Mouse (Mus musculus) megakaryocyte-erythroid progenitor cell, adult 5-6 weeks (primary cell): Measurements from ENCODE around the gene Ugt1a6b. TPM values are rescaled to one million over a fixed set of nuclear protein-coding genes. Genes with fewer than 3 reads are reported as not detected.

ENCODE experiments used
- ATAC-seq: replicated peaks from 2 replicates; pipeline ENCODE4 v1.8.0; 2016; ENCODE audit warnings: mild to moderate bottlenecking, inconsistent platforms; ENCODE audit not compliant: severe bottlenecking, poor library complexity, low FRiP score, low TSS enrichment
- total RNA-seq, 2 experiments: library from RNA; stranded (forward) in 1 of 2; stranded (reverse) in 1 of 2; fragments of 200-1000, 215-1000 nt in 1 of 2; fragments of >200 nt in 1 of 2; fragmentation: Nextera tagmentation in 1 of 2; gene quantifications; 2 replicates each; pipeline ENCODE4 v1.2.3; 2014 to 2017

Ugt1a6b gene
- total RNA-seq, 2 experiments from 2014 or later, result 0.83 TPM; not detected in 1

- no peak for ATAC-seq
These were observed 76.6 kb downstream of the Ugt1a6b start for GRCm38 (mm10) chr1:88179657-88180056.

GRCm38 (mm10) chr1:88186325-88186935 is 83.4 kb downstream of the Ugt1a6b start:
- no peak for ATAC-seq

GRCm38 (mm10) chr1:88192136-88192535 is 89.1 kb downstream of the Ugt1a6b start:
- no peak for ATAC-seq

- no peak for ATAC-seq
These were observed 92.6 kb downstream of the Ugt1a6b start for GRCm38 (mm10) chr1:88195687-88196086.

GRCm38 (mm10) chr1:88197443-88197842 is 94.4 kb downstream of the Ugt1a6b start:
- ATAC-seq, result no peak

- 0 out of 2 replicates have a peak, but pooled peaks have one; percentile 44 for ATAC-seq
These were observed 96.9 kb downstream of the Ugt1a6b start for GRCm38 (mm10) chr1:88199996-88200395.

- ATAC-seq, result no peak
These were observed 97.4 kb downstream of the Ugt1a6b start, which contains the start of gene Ugt1a2 for GRCm38 (mm10) chr1:88200456-88200855. Gene Ugt1a2 (plus strand): TSS chr1:88200601.

GRCm38 (mm10) chr1:88205294-88205922 is 102.4 kb downstream of the Ugt1a6b start, which contains the start of gene Dnajb3:
Gene Dnajb3 (minus strand): TSS chr1:88205782.
- ATAC-seq, result peak; percentile 60

- ATAC-seq, result peak; percentile 87
These were observed 103.9 kb downstream of the Ugt1a6b start for GRCm38 (mm10) chr1:88206843-88207479.

GRCm38 (mm10) chr1:88211812-88212211 is 108.8 kb downstream of the Ugt1a6b start, which contains the start of gene Ugt1a1:
Gene Ugt1a1 (plus strand): TSS chr1:88211959.
- peak; percentile 16; the same call in 1 of the 2 replicates for ATAC-seq

GRCm38 (mm10) chr1:88212341-88213045 is 109.4 kb downstream of the Ugt1a6b start:
- no peak for ATAC-seq

- no peak for ATAC-seq
These were observed 110.0 kb downstream of the Ugt1a6b start for GRCm38 (mm10) chr1:88213061-88213460.

- ATAC-seq, result 0 out of 2 replicates have a peak, but pooled peaks have one; percentile 19
These were observed 110.9 kb downstream of the Ugt1a6b start for GRCm38 (mm10) chr1:88213766-88214461.

- ATAC-seq, result no peak
These were observed 111.5 kb downstream of the Ugt1a6b start for GRCm38 (mm10) chr1:88214462-88214952.

GRCm38 (mm10) chr1:88215466-88216380 is 112.7 kb downstream of the Ugt1a6b start:
- ATAC-seq, result no peak

- no peak for ATAC-seq
These were observed 113.5 kb downstream of the Ugt1a6b start for GRCm38 (mm10) chr1:88216551-88216950.

GRCm38 (mm10) chr1:88217144-88217543 is 114.1 kb downstream of the Ugt1a6b start:
- no peak for ATAC-seq

GRCm38 (mm10) chr1:88217576-88217975 is 114.5 kb downstream of the Ugt1a6b start:
- ATAC-seq, result no peak
